Mouse (Mus musculus): ENCODE results near the gene Cdr2.
"Not testable (repeated sequence)": the region's sequence is repeated elsewhere in the genome, so short reads cannot be mapped to it uniquely, and the experiment has no call there.

Cdr2 gene

DNA sequence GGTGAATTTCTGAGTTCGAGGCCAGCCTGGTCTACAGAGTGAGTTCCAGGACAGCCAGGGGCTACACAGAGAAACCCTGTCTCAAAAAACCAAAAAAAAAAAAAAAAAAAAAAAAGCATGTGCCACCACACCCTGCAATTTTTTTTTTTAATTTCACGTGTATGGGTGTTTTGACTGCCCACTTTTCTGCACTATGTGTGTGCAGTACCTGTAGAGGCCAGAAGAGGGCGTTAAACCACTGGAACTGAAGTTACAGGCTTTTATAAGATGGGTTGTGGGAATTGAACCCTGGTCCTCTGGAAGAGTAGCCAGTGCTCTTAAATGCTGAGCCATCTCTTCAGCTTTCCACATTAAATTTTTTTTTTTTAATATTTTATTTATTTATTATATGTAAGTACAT, 71.9 kb downstream of the Cdr2 start:
- not testable (repeated sequence) for DNase-seq (ENCODE audit: low read depth, low spot score)

Measured in telencephalon, adult 2 months (tissue).